Mouse (Mus musculus) brain, adult 10 weeks (tissue): ENCODE measurements around the gene Olfr993. TPM values are rescaled to one million over a fixed set of nuclear protein-coding genes. Genes with fewer than 3 reads are reported as not detected.

ENCODE experiments used
- polyA plus RNA-seq: library from polyadenylated mRNA; stranded (reverse); fragments of 350-450 nt; fragmentation: Illumina TruSeq; extraction: RNeasy Lipid Tissue Mini Kit (QIAGEN cat#74804); gene quantifications from one replicate; pipeline ENCODE4 v1.2.3, GENCODE M21; 2015; ENCODE audit warnings: low read depth, low replicate concordance

Olfr993 gene
- polyA plus RNA-seq: not detected

DNA sequence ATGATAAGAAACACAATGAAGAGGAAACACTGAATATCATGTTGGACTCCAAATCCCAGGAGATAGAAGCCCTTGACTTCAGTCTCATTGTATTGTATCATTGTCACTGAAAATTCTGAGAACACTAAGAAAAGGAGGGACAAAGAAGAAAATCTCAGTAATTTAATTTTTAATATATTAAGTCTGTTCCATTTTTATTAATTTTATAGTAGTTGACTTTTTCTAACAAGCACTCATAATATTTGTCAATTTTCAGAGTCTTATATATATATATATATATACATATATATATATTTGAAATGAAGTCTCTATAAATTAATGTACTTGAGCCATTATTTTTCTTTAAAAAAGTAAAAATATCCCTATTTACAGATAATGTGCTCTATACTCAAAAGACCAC lies at the start of gene Olfr993:
TSS of gene Olfr993 (minus strand) at position 101 of the 400 bp plus-strand sequence.

DNA sequence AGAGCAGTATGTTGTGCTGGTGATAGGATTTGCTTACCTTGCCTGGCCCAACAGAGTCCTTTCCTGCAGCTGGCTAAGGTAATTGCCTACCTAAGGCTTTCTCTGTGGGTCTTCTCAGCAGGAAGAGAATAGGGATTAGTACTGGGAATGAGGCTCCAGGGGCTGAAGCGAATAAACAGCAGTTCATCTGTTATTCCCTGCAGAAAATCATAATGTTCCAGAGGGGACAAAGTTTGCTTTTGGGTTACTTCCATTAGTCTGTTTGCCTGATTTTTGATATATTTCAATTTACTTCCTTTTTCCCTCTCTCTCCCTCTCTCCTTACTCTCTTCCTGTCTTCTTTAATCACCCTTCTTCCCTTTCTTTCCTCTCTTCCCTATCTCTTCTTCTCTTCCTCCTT lies 28.9 kb upstream of the Olfr993 start, which contains the start of gene Olfr995:
TSS of gene Olfr995 (minus strand) at position 101 of the 400 bp plus-strand sequence.

DNA sequence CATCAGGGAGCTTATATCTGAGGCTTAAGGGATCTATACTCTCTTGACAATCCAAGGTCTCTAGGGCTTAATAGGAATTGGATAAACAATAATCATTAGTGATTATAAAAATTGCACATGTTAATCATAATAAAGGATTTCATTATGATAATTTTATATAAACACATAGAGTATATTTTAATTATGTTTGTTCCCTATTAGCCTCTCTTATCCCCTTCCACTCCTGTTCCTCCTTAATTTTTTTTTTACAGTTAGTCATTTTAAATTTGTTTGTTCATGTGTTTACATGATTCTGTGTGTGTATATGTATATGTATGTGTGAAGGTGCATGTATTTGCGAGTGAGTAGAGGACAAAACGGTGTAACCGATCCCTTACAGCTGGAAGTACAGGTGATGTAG lies 21.7 kb upstream of the Olfr993 start, which contains the start of gene Olfr994:
TSS of gene Olfr994 (minus strand) at position 101 of the 400 bp plus-strand sequence.

DNA sequence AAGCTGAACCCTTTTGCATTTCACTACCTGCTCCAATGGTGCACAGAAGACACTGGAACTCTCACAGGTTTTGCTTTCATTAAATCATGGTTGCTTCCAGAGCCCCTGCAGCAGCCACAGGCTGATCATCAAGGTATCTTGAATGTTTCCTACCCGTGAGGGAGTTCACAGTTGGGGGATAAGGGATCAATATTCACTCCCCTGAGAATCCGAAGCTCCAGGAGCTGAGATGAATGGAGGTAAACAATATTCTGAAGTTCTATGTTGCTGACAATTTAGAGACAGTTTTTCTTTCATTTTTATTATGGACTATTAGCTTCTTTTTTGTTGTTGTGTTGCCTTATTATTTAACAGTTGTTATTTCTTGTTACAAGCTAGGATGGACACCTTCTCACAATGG lies 5.3 kb downstream of the Olfr993 start, which contains the start of gene Olfr992:
TSS of gene Olfr992 (minus strand) at position 101 of the 400 bp plus-strand sequence.

Other genes starting within 250 kb of the Olfr993 start
- 25.6 TPM for gene Lrrc55, start 217.7 kb downstream of the Olfr993 start, polyA plus RNA-seq
- not detected for gene Olfr987, start 75.6 kb downstream of the Olfr993 start, polyA plus RNA-seq
- gene Olfr988, start 51.6 kb downstream of the Olfr993 start, polyA plus RNA-seq: not detected
- not detected for gene Olfr992, start 5.4 kb downstream of the Olfr993 start, polyA plus RNA-seq
- not detected for gene Olfr994, start 21.6 kb upstream of the Olfr993 start, polyA plus RNA-seq
- gene Olfr995, start 28.8 kb upstream of the Olfr993 start, polyA plus RNA-seq: not detected
- gene 4833423E24Rik, start 104.1 kb upstream of the Olfr993 start, polyA plus RNA-seq: 0.19 TPM
- not detected for gene Olfr996, start 164.3 kb upstream of the Olfr993 start, polyA plus RNA-seq
- gene Olfr998, start 174.1 kb upstream of the Olfr993 start, polyA plus RNA-seq: not detected
- not detected for gene Olfr1000, start 197.0 kb upstream of the Olfr993 start, polyA plus RNA-seq
- not detected for gene Olfr1002, start 235.8 kb upstream of the Olfr993 start, polyA plus RNA-seq
- not detected for gene Olfr154, start 249.6 kb upstream of the Olfr993 start, polyA plus RNA-seq